Mouse (Mus musculus) forebrain, embryonic 16.5 days (tissue): ENCODE results near the gene Frmd8. TPM values are rescaled to one million over a fixed set of nuclear protein-coding genes. Genes with fewer than 3 reads are reported as not detected.

Experiments
- ATAC-seq: fragments of 200-750 bp; cut with Nextera tagmentation; 2 replicates; pipeline ENCODE4 v1.8.0; 2017; ENCODE audit warnings: mild to moderate bottlenecking, moderate library complexity
- H3K27ac ChIP-seq: fragments of 300-500 bp; sonication (generic); 2 replicates; pipeline ENCODE4 v1.5.1; 2014; ENCODE audit warnings: low read length, control low read depth
- H3K27me3 ChIP-seq: fragments of 300-500 bp; sonication (generic); replicated peaks from 2 replicates; pipeline ENCODE4 v1.6.1; 2014; ENCODE audit warnings: low read length; ENCODE audit not compliant: control insufficient read depth, insufficient read depth
- H3K36me3 ChIP-seq: fragments of 300-500 bp; sonication (generic); 2 replicates; pipeline ENCODE4 v1.6.1; 2014; ENCODE audit not compliant: control insufficient read depth, insufficient read depth
- H3K4me1 ChIP-seq: fragments of 300-500 bp; sonication (generic); replicated peaks from 2 replicates; pipeline ENCODE4 v1.6.1; 2014; ENCODE audit warnings: low read length; ENCODE audit not compliant: control insufficient read depth, insufficient read depth
- H3K4me2 ChIP-seq: fragments of 300-500 bp; sonication (generic); 2 replicates; pipeline ENCODE4 v1.6.1; 2014; ENCODE audit warnings: mild to moderate bottlenecking, low read length, control low read depth
- H3K4me3 ChIP-seq: fragments of 300-500 bp; sonication (generic); replicated peaks from 2 replicates; pipeline ENCODE4 v1.5.1; 2014; ENCODE audit warnings: mild to moderate bottlenecking, low read length, control low read depth
- H3K9ac ChIP-seq: fragments of 300-500 bp; sonication (generic); replicated peaks from 2 replicates; pipeline ENCODE4 v1.6.1; 2014; ENCODE audit warnings: low read depth, low read length, control low read depth
- H3K9me3 ChIP-seq: fragments of 300-500 bp; sonication (generic); 2 replicates; pipeline ENCODE4 v1.6.1; 2016; ENCODE audit warnings: low read length; ENCODE audit not compliant: control insufficient read depth
- WGBS: fragments of 180-500 bp; shearing (Covaris S2); extraction: QIAGEN DNeasy Blood & Tissue Kit; methylation state at CpG from one replicate; pipeline ENCODE4 v1.1.7; 2014; 5-methylcytosine and 5-hydroxymethylcytosine counted together
- polyA plus RNA-seq: library from polyadenylated mRNA; unstranded; fragments of >200 nt; fragmentation: Nextera tagmentation; extraction: Ambion mirVana; gene quantifications from 2 replicates; pipeline ENCODE4 v1.2.1, GENCODE M21; 2015

Gene Frmd8
- polyA plus RNA-seq, 1 experiment from 2014 or later, result 21.5 TPM

GRCm38 (mm10) chr19:5809712-5810089 lies 65.4 kb downstream of the Frmd8 start:
- H3K36me3 ChIP-seq, result no peaks in the 10 kb centered on the region
- ATAC-seq, result no peak
- H3K4me3 ChIP-seq, result no peak overlapping the region
- H3K27me3 ChIP-seq, result no peaks in the 10 kb centered on the region
- H3K4me2 ChIP-seq, result no peak overlapping the region
- WGBS, result 64% methylated on average over 7 of the region's 7 CpGs
- no peak overlapping the region for H3K9ac ChIP-seq
- H3K27ac ChIP-seq, result 0 out of 2 replicates have a peak overlapping the region, but pooled peaks have one; percentile 3
- H3K9me3 ChIP-seq, result no peaks in the 10 kb centered on the region
- H3K4me1 ChIP-seq, result peaks cover 48% of the 10 kb centered on the region

DNA sequence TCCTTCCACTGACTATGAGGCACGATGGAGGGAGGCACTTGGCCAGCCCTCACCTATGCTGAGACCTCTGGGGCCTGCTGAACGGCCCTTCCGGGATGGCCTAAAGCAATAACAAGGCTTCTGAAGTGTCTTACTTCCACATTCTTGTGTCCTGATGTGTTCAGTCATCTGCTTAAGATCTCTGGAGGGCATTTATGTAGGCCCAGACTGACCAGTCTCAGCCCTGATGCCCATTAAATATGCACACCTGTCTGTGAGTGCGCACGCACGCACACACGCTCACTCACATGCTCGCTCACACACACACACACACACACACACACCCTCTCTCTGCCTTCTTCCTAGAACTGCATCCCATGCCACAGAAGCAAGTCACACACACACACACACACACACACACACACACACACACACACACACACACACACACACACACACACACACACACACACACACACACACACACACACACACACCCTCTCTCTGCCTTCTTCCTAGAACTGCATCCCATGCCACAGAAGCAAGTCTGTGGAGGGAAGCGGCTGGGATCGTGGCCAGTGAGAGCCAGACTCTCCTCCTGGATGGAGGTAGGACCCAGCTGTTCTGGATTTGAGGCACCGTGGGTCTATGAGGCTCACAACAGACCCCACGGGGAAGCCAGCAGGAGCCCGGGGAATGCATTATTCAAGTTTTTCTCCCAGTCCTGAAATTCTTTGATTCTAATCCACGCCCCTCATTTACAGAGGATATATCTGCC lies 65.9 kb downstream of the Frmd8 start:
- peaks cover 54% of the 10 kb centered on the region for H3K4me1 ChIP-seq
- ATAC-seq, result no peak
- no peaks in the 10 kb centered on the region for H3K36me3 ChIP-seq
- no peak overlapping the region for H3K4me2 ChIP-seq
- H3K27me3 ChIP-seq, result no peaks in the 10 kb centered on the region
- H3K4me3 ChIP-seq, result no peak overlapping the region
- H3K9me3 ChIP-seq, result no peaks in the 10 kb centered on the region
- WGBS, result 64% methylated on average over 14 of the region's 14 CpGs
- H3K9ac ChIP-seq, result no peak overlapping the region
- no peak overlapping the region for H3K27ac ChIP-seq

DNA sequence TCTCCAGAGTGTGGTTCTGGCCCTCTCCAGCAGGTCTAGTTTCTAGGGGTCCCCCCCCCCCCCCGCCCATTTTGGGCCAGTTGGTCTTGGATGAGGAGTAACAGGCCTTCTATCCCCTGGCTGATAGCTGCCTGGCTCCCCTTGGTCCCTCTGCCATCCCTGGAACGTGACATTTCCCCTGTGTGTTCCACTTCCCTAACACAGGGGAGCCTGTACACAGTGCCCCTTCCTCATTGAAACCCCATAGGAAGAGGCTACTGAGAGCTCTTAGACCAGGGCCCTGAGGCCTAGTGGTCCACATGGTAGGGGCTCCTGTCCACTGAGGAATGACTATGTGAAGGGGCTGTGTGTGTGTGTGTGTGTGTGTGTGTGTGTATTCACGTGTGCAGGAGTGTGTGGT lies 67.3 kb downstream of the Frmd8 start:
- Histone ChIP-seq H3K27ac (no peak overlapping the region), H3K9me3 (no peaks in the 10 kb centered on the region), H3K4me1 (peaks cover 59% of the 10 kb centered on the region), H3K36me3 (no peaks in the 10 kb centered on the region), H3K4me3 (no peak overlapping the region), H3K4me2 (no peak overlapping the region), H3K27me3 (no peaks in the 10 kb centered on the region), H3K9ac (no peak overlapping the region)
- no peak for ATAC-seq
- 36% methylated on average over 2 of the region's 3 CpGs for WGBS

- no peaks in the 10 kb centered on the region for H3K36me3 ChIP-seq
- H3K9me3 ChIP-seq, result no peaks in the 10 kb centered on the region
- H3K4me3 ChIP-seq, result no peak overlapping the region
- H3K27ac ChIP-seq, result peak overlapping the region; percentile 31; the same call in 1 of the 2 replicates
- H3K4me2 ChIP-seq, result no peak overlapping the region
- H3K9ac ChIP-seq, result no peak overlapping the region
- peaks cover 49% of the 10 kb centered on the region for H3K4me1 ChIP-seq
- no peak for ATAC-seq
- WGBS, result 28% methylated on average over 6 of the region's 6 CpGs
- no peaks in the 10 kb centered on the region for H3K27me3 ChIP-seq
These were observed 68.3 kb downstream of the Frmd8 start for GRCm38 (mm10) chr19:5806809-5807205.

- no peak for ATAC-seq
- Histone ChIP-seq H3K4me2 (peak overlapping the region; percentile 7; the same call in 1 of the 2 replicates), H3K9me3 (no peaks in the 10 kb centered on the region), H3K4me1 (peaks cover 43% of the 10 kb centered on the region), H3K9ac (peak overlapping the region; percentile 36; the same call in 1 of the 2 replicates), H3K27ac (peak overlapping the region; percentile 48), H3K27me3 (no peaks in the 10 kb centered on the region), H3K4me3 (no peak overlapping the region), H3K36me3 (no peaks in the 10 kb centered on the region)
- WGBS, result 4% methylated on average over 8 of the region's 8 CpGs
These were observed 68.8 kb downstream of the Frmd8 start for GRCm38 (mm10) chr19:5806051-5806808.

- peaks cover 26% of the 10 kb centered on the region for H3K4me1 ChIP-seq
- WGBS, result 35% methylated on average over 8 of the region's 8 CpGs
- H3K4me3 ChIP-seq, result 0 out of 2 replicates have a peak overlapping the region, but pooled peaks have one; percentile 55
These were observed 70.6 kb downstream of the Frmd8 start for GRCm38 (mm10) chr19:5804371-5804899.

DNA sequence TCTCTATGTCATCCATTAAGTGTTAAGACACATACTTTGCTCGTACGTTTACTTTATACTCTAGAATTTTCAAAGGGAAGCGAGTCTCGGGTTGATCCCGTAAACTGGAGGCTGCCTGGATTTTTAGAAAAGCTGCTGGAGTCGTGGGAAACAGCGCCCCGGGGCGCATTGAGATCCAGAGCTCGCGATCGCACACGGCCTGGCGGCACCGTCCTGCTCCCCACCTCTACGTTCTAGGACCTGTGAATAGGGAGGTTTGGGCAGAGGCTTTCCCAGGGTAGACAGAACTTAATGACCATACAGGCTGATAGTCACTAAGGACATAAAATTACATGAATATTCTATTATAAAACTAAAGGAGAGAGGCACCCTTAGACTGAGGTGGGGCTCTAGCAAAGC lies 71.2 kb downstream of the Frmd8 start:
- no peaks in the 10 kb centered on the region for H3K36me3 ChIP-seq
- H3K27ac ChIP-seq, result peak overlapping the region; percentile 100
- no peaks in the 10 kb centered on the region for H3K9me3 ChIP-seq
- peak overlapping the region; percentile 69 for H3K9ac ChIP-seq
- peak; percentile 22 for ATAC-seq
- whole genome bisulfite sequencing, result under 1% methylated on average over 16 of the region's 16 CpGs
- H3K4me3 ChIP-seq, result peak overlapping the region; percentile 55
- no peaks in the 10 kb centered on the region for H3K27me3 ChIP-seq
- H3K4me1 ChIP-seq, result peaks cover 24% of the 10 kb centered on the region
- H3K4me2 ChIP-seq, result peak overlapping the region; percentile 96

More at GRCm38 (mm10) chr19:5804371-5804899, 70.6 kb downstream of the Frmd8 start:
- H3K4me2 ChIP-seq, result peak overlapping the region; percentile 96
- peak overlapping the region; percentile 100 for H3K27ac ChIP-seq
- no peaks in the 10 kb centered on the region for H3K36me3 ChIP-seq
- H3K9me3 ChIP-seq, result no peaks in the 10 kb centered on the region
- peak overlapping the region; percentile 69 for H3K9ac ChIP-seq
- no peaks in the 10 kb centered on the region for H3K27me3 ChIP-seq
- no peak for ATAC-seq

GRCm38 (mm10) chr19:5803041-5803880 lies 71.8 kb downstream of the Frmd8 start:
- peaks cover 2% of the 10 kb centered on the region; the same call in 1 of the 2 replicates for H3K36me3 ChIP-seq
- peak overlapping the region; percentile 93 for H3K9ac ChIP-seq
- peaks cover 24% of the 10 kb centered on the region for H3K4me1 ChIP-seq
- peak overlapping the region; percentile 100 for H3K27ac ChIP-seq
- H3K4me3 ChIP-seq, result peak overlapping the region; percentile 55
- peak; percentile 97 for ATAC-seq
- H3K27me3 ChIP-seq, result no peaks in the 10 kb centered on the region
- whole genome bisulfite sequencing, result under 1% methylated on average over 66 of the region's 67 CpGs
- no peaks in the 10 kb centered on the region for H3K9me3 ChIP-seq
- peak overlapping the region; percentile 96 for H3K4me2 ChIP-seq
